9 mouse cellular contexts compared by ENCODE assay signal in genomic region chr7:101822836-101823757, GRCm38 (mm10). TPM values are rescaled to one million over a fixed set of nuclear protein-coding genes. Genes with fewer than 3 reads are reported as not detected.
DNase-seq lines count a peak whose midpoint lies in the region; ATAC-seq lines count a peak whose summit lies in the region.
"Had no signal": no experiment of that assay in that cellular context is flagged by ENCODE, and none has a peak within 500 bp of the region (broad histone marks: within the 10 kb centered on the region; RNA-seq: fewer than 3 reads in every experiment).

No protein-coding gene starts in this region.

- no peak overlapping the region for H3K27ac ChIP-seq in midbrain, embryonic 10.5 days (replicated peaks)
- no peak overlapping the region for H3K27ac ChIP-seq in midbrain, embryonic 16.5 days (ENCODE audit: low read length)
- H3K27ac ChIP-seq in forebrain, embryonic 12.5 days: no peak overlapping the region; the same call in 1 of the 2 replicates
- no peak overlapping the region for H3K27ac ChIP-seq in midbrain, embryonic 13.5 days
- H3K27ac ChIP-seq: limb, embryonic 13.5 days had no signal

- H3K27me3 ChIP-seq in midbrain, embryonic 10.5 days (ENCODE audit: low read depth, poor library complexity, severe bottlenecking): peaks cover 65% of the 10 kb centered on the region
- peaks cover 51% of the 10 kb centered on the region for H3K27me3 ChIP-seq in midbrain, embryonic 16.5 days (ENCODE audit: control insufficient read depth, insufficient read depth, low read depth, low read length)
- H3K27me3 ChIP-seq in forebrain, embryonic 12.5 days: peaks cover 63% of the 10 kb centered on the region
- peaks cover 59% of the 10 kb centered on the region for H3K27me3 ChIP-seq in midbrain, embryonic 13.5 days

- 27% methylated on average over 32 of the region's 32 CpGs for WGBS in midbrain, embryonic 10.5 days
- 36% methylated on average over 31 of the region's 32 CpGs for WGBS in midbrain, embryonic 16.5 days
- 22% methylated on average over 32 of the region's 32 CpGs for WGBS in forebrain, embryonic 12.5 days
- WGBS in midbrain, embryonic 13.5 days: 32% methylated on average over 32 of the region's 32 CpGs

- peaks cover 55% of the 10 kb centered on the region for H3K36me3 ChIP-seq in midbrain, embryonic 10.5 days
- H3K36me3 ChIP-seq in midbrain, embryonic 16.5 days (ENCODE audit: control insufficient read depth, insufficient read depth, low read length): no peaks in the 10 kb centered on the region
- H3K36me3 ChIP-seq in forebrain, embryonic 12.5 days (replicated peaks): peaks cover 46% of the 10 kb centered on the region
- peaks cover 42% of the 10 kb centered on the region for H3K36me3 ChIP-seq in midbrain, embryonic 13.5 days

- intact Hi-C loops in left cerebral cortex, postnatal 25 days (cut with DNase I): no loop called here

- no peak overlapping the region for H3K4me2 ChIP-seq in midbrain, embryonic 16.5 days (ENCODE audit: low read length)
- no peak overlapping the region for H3K4me2 ChIP-seq in forebrain, embryonic 12.5 days
- no peak overlapping the region for H3K4me2 ChIP-seq in midbrain, embryonic 13.5 days (replicated peaks)

- no peak for ATAC-seq in midbrain, embryonic 16.5 days
- ATAC-seq in forebrain, embryonic 12.5 days (ENCODE audit: low FRiP score): peak; percentile 18; the same call in 1 of the 2 replicates
- ATAC-seq in midbrain, embryonic 13.5 days: peak; percentile 9; the same call in 1 of the 2 replicates

- no peak overlapping the region for H3K9ac ChIP-seq in midbrain, embryonic 16.5 days (ENCODE audit: low read depth, low read length)
- H3K9ac ChIP-seq in forebrain, embryonic 12.5 days: no peak overlapping the region
- H3K9ac ChIP-seq in midbrain, embryonic 13.5 days (replicated peaks): no peak overlapping the region
- H3K9ac ChIP-seq: limb, embryonic 13.5 days had no signal

- no peak overlapping the region for H3K4me3 ChIP-seq in midbrain, embryonic 10.5 days
- no peak overlapping the region for H3K4me3 ChIP-seq in midbrain, embryonic 16.5 days (ENCODE audit: low read depth, low read length)
- no peak overlapping the region for H3K4me3 ChIP-seq in forebrain, embryonic 12.5 days (replicated peaks)
- H3K4me3 ChIP-seq in midbrain, embryonic 13.5 days (replicated peaks): no peak overlapping the region

- H3K9me3 ChIP-seq in midbrain, embryonic 10.5 days (replicated peaks): no peaks in the 10 kb centered on the region
- H3K9me3 ChIP-seq in midbrain, embryonic 16.5 days (replicated peaks; ENCODE audit: control insufficient read depth, low read length, poor library complexity, severe bottlenecking): no peaks in the 10 kb centered on the region
- no peaks in the 10 kb centered on the region for H3K9me3 ChIP-seq in forebrain, embryonic 12.5 days
- no peaks in the 10 kb centered on the region for H3K9me3 ChIP-seq in midbrain, embryonic 13.5 days
- H3K9me3 ChIP-seq: limb, embryonic 13.5 days had no signal

- peak; percentile 62 for DNase-seq in midbrain, embryonic 10.5 days (ENCODE audit: low spot score)
- DNase-seq in kidney, postnatal 10 days: peak; percentile 61
- no peak for DNase-seq in layer of hippocampus, postnatal 36 days
- DNase-seq in thymus, adult 18-20 months: no peak
- DNase-seq in left cerebral cortex, postnatal 25 days (ENCODE audit: low spot score in 2 of 2): no peak

- peaks cover 42% of the 10 kb centered on the region for H3K4me1 ChIP-seq in midbrain, embryonic 10.5 days
- peaks cover 16% of the 10 kb centered on the region for H3K4me1 ChIP-seq in midbrain, embryonic 16.5 days (ENCODE audit: control insufficient read depth, insufficient read depth, low read length)
- peaks cover 33% of the 10 kb centered on the region for H3K4me1 ChIP-seq in forebrain, embryonic 12.5 days
- H3K4me1 ChIP-seq in midbrain, embryonic 13.5 days (replicated peaks): peaks cover 30% of the 10 kb centered on the region

RNA-seq across cellular contexts. Expression of gene Phox2a, which starts 5.0 kb away (rescaled TPM):
- 0.83 and 2.0 TPM in 2 replicates for polyA plus RNA-seq in midbrain, embryonic 10.5 days (2016; fragmentation: Nextera tagmentation; extraction: Ambion mirVana)
- 0.21 TPM in 1 of 2 replicates, not detected in the other for polyA plus RNA-seq in midbrain, embryonic 16.5 days (2015; fragmentation: Nextera tagmentation; extraction: Ambion mirVana)
- polyA plus RNA-seq in forebrain, embryonic 12.5 days (2016; fragmentation: Nextera tagmentation; extraction: Ambion mirVana): not detected in 2 replicates
- 0.24 and 0.26 TPM in 2 replicates for polyA plus RNA-seq in midbrain, embryonic 13.5 days (2015; fragmentation: Nextera tagmentation; extraction: Ambion mirVana)
- not detected for total RNA-seq in layer of hippocampus, postnatal 36 days (2021)
- total RNA-seq in left cerebral cortex, postnatal 25 days (2021): not detected
- polyA plus RNA-seq: limb, embryonic 13.5 days had no signal

RNA-seq across cellular contexts. Expression of gene Inppl1, which starts 14.9 kb away (rescaled TPM):
- polyA plus RNA-seq in midbrain, embryonic 10.5 days (2016; fragmentation: Nextera tagmentation; extraction: Ambion mirVana): 36.2 and 38.1 TPM in 2 replicates
- polyA plus RNA-seq in midbrain, embryonic 16.5 days (2015; fragmentation: Nextera tagmentation; extraction: Ambion mirVana): 4.2 and 10.2 TPM in 2 replicates
- 33.0 and 41.4 TPM in 2 replicates for polyA plus RNA-seq in forebrain, embryonic 12.5 days (2016; fragmentation: Nextera tagmentation; extraction: Ambion mirVana)
- polyA plus RNA-seq in midbrain, embryonic 13.5 days (2015; fragmentation: Nextera tagmentation; extraction: Ambion mirVana): 20.3 and 26.3 TPM in 2 replicates
- 10 to 100 TPM; 28.7 to 29.2 TPM for total RNA-seq in layer of hippocampus, postnatal 36 days (2021)
- 10 to 100 TPM; 32.7 to 33.6 TPM for total RNA-seq in left cerebral cortex, postnatal 25 days (2021)

RNA-seq across cellular contexts. Expression of gene Folr2, which starts 33.9 kb away (rescaled TPM):
- 0.70 and 1.1 TPM in 2 replicates for polyA plus RNA-seq in midbrain, embryonic 10.5 days (2016; fragmentation: Nextera tagmentation; extraction: Ambion mirVana)
- 1.0 and 1.1 TPM in 2 replicates for polyA plus RNA-seq in midbrain, embryonic 16.5 days (2015; fragmentation: Nextera tagmentation; extraction: Ambion mirVana)
- polyA plus RNA-seq in forebrain, embryonic 12.5 days (2016; fragmentation: Nextera tagmentation; extraction: Ambion mirVana): 1.4 and 1.9 TPM in 2 replicates
- 2.2 and 3.8 TPM in 2 replicates for polyA plus RNA-seq in midbrain, embryonic 13.5 days (2015; fragmentation: Nextera tagmentation; extraction: Ambion mirVana)
- total RNA-seq in layer of hippocampus, postnatal 36 days (2021): not detected
- total RNA-seq in left cerebral cortex, postnatal 25 days (2021): under 1 TPM in 1 of 2 experiments, not detected in 1; 0.37 TPM

RNA-seq across cellular contexts. Expression of gene Anapc15, which starts 40.4 kb away (rescaled TPM):
- polyA plus RNA-seq in midbrain, embryonic 10.5 days (2016; fragmentation: Nextera tagmentation; extraction: Ambion mirVana): 110 and 123 TPM in 2 replicates
- 71.6 and 79.9 TPM in 2 replicates for polyA plus RNA-seq in midbrain, embryonic 16.5 days (2015; fragmentation: Nextera tagmentation; extraction: Ambion mirVana)
- polyA plus RNA-seq in forebrain, embryonic 12.5 days (2016; fragmentation: Nextera tagmentation; extraction: Ambion mirVana): 93.1 and 96.9 TPM in 2 replicates
- 79.0 and 92.2 TPM in 2 replicates for polyA plus RNA-seq in midbrain, embryonic 13.5 days (2015; fragmentation: Nextera tagmentation; extraction: Ambion mirVana)
- 10 to 100 TPM; 27.9 to 30.1 TPM for total RNA-seq in layer of hippocampus, postnatal 36 days (2021)
- 10 to 100 TPM; 31.2 to 36.8 TPM for total RNA-seq in left cerebral cortex, postnatal 25 days (2021)

RNA-seq across cellular contexts. Expression of gene Folr1, which starts 47.5 kb away (rescaled TPM):
- polyA plus RNA-seq in midbrain, embryonic 10.5 days (2016; fragmentation: Nextera tagmentation; extraction: Ambion mirVana): 17.9 and 19.5 TPM in 2 replicates
- polyA plus RNA-seq in midbrain, embryonic 16.5 days (2015; fragmentation: Nextera tagmentation; extraction: Ambion mirVana): 23.7 and 24.2 TPM in 2 replicates
- polyA plus RNA-seq in forebrain, embryonic 12.5 days (2016; fragmentation: Nextera tagmentation; extraction: Ambion mirVana): 5.5 and 8.2 TPM in 2 replicates
- 11.1 and 13.2 TPM in 2 replicates for polyA plus RNA-seq in midbrain, embryonic 13.5 days (2015; fragmentation: Nextera tagmentation; extraction: Ambion mirVana)
- 1 to 10 TPM in 1 of 2 experiments, under 1 TPM in 1; 0.62 to 4.9 TPM for total RNA-seq in layer of hippocampus, postnatal 36 days (2021)
- total RNA-seq in left cerebral cortex, postnatal 25 days (2021): 1 to 10 TPM; 3.3 to 5.2 TPM

Comparison
In these comparisons a context has a peak if more than half of its experiments do, and no peak if none do; other contexts are left out.
1. DNase-seq: peak in midbrain, embryonic 10.5 days (single experiment) and kidney, postnatal 10 days (single experiment); none in layer of hippocampus, postnatal 36 days (0 of 2), thymus, adult 18-20 months (0 of 2) and left cerebral cortex, postnatal 25 days (0 of 2).